Mouse (Mus musculus) WW6 (cell line): ENCODE data around the gene Retnla.
"Not testable (repeated sequence)": the region's sequence is repeated elsewhere in the genome, so short reads cannot be mapped to it uniquely, and the experiment has no call there.

Experiments
- DNase-seq: peaks from one replicate; pipeline ENCODE4 v3.0.0-alpha.2; 2013; ENCODE audit warnings: low read depth, low spot score

Gene Retnla

DNA sequence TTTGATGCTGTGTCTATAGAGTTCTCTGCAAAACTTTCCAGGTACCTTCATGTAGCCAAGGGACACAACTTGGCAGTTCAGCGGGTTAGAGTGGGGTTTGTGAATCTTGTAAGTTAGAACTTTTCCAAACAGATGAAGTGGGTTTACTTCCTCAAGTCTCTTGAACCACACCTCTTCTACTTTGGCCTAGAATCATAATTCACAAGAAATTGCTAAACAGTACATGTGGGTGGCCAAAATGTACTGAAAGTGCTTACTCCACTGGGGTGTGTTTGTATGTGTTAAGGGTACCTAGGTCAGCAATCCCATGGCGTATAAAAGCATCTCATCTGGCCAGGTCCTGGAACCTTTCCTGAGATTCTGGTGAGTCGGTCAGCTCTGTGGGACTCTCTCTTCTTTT, at the start of gene Retnla:
Retnla (plus strand) TSS at position 286 of the 400 bp plus-strand sequence.
- no peak for DNase-seq

DNA sequence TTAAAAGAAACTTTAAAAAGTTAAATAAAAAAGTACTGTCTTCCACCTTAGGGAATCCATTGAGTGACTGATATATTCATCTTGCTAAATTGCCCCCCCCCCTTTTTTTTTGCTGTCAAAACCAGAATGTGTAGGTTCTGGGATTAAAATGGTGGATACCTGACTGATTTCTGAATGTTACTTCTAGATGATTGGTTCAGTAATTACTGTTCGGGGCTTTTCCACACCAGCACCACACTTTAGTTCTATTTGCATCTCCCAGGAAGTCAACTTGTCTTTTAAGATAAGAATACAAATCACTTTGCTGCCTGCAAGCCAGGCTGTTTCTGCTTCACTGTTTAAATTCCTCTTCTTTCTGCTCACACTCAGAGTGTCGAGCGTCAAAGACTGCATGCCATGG, 44.1 kb upstream of the Retnla start:
- DNase-seq: no peak

DNA sequence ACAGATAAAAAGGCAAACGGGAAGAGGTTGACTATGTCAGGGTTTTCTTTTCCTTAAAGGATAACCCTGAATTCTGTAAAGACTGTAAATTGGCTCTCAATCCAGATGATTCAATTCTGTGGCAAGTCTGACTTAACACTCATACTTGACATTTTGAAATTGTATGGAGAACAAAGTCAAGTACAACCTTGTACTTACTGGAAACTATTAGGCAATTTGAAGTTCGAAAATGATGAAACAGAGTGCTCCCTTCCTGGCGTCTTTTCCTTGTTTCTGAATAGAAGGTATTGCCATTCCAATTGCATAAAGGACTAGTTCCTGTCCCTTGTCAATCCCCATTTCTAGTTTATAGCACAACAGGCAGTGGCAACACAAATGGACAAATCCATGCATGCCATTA, 42.9 kb upstream of the Retnla start:
- no peak for DNase-seq

DNA sequence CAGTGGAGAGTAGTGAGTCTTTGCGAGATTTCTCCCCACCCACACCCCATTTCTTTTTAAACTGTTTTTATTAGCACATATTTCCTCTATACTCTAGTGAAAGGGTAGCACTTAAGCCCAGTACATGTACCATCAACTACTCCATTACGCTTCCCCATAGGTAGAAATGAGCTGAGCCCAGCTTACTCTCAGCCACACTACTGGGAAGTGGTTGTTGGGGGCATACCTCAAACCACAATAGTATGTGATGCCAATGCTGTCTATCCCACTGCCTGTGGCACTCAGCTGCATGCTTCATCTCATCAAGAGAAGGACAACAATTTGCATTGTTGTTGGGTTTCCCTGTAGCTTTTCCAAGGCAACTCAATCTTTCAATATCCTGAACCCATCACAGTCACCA, 41.4 kb upstream of the Retnla start:
- DNase-seq: no peak

DNA sequence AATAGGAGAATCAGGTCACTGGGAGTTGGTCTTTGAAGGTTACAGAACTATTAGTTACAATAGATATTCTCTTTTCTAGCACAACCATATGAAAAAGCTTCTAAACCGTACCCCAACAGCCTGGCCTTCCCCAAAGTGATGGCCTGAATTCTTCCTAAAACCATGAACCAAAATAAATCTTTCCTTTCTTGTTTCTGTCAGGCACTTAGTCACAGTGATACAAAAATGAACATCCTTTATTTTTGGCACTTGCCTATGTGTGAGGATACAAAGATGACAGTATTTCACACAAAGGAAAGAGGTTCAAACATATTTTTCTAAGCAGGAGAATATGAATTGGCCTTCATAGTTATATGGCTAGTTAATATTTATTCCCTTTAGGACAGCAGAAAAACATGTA, 36.9 kb upstream of the Retnla start:
- no peak for DNase-seq

DNA sequence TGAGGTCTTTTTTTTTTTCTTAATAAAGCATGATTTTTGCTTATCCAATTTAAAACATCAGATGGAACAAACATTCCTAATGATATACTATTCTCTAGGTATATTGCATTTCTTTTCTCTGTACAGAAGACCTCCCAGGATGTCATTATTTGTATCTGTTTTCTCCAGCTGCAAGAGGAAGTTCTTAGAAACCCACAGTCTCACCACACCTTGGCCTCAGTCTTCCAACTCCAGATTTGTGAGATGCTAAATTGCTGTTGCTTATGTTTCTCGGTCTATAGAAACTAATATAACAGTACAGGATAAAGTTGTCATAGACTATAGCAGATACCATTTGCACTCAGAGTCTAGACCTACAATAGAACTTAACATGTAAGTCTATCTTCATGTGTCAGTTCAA, 35.8 kb upstream of the Retnla start:
- no peak for DNase-seq

DNA sequence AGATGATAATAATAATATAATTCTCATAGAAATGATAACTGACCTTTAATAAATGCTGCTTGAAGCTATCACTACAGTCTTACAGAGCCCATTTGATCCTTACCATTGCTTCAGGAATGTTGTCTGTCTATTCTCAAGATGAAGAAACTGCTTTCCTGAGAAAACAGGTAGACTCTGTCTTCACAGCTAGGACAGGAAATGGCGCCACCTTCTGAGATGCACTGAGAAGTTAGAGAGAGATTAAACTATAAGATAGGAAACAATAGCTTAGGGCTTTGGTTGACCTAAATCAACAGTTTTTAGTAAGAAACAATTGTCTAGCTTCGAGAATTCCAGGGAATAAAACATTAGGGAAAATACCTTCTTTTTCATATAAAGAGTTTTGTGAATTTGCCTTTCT, 33.0 kb upstream of the Retnla start:
- DNase-seq: no peak

DNA sequence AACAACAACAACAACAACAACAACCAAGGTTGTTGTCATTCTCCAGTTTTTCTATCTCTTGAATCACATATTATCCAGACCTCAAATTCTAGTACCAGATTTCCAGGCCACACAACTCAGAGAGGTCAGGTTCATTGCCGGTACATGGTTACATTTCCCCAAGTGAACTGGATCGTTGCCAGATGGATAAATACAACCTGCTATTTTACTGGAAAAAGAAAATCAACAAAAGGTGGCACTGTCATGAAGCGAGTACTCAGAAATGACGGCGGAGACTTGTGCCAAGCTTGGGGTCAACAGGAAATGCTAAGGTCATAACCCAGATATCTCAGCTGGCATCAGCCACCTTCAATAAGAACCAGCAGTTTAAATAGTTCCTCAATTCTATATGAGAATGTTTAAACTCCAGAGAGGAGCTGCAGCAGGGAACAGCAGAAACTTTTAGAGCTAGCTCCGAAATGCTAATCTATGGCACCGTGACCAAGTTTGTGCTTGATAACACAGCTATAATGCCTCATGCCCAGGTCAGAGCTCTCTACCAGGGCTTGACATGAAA, 30.4 kb upstream of the Retnla start:
- no peak for DNase-seq

DNA sequence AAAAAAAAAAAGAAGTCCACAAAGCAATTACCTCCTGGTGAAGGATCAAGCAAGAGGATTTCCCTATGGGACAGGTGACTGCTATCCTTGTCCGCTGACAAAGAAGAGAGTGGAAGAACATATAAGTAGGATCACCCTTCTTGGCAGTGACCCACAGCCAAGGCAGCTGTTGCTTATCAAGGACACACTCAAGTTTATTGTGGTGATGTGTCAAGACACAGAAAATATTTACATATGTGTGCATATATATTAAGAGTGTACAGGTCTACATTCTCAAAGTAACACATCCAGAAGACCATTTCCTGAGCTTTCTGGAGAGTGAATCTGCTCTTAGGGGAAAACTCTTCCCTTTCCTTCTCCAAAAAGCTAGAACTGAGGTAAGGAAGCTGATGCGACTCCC, 25.7 kb upstream of the Retnla start, which contains the start of gene Retnlb:
Retnlb (plus strand) TSS at position 162 of the 400 bp plus-strand sequence.
- no peak for DNase-seq

DNA sequence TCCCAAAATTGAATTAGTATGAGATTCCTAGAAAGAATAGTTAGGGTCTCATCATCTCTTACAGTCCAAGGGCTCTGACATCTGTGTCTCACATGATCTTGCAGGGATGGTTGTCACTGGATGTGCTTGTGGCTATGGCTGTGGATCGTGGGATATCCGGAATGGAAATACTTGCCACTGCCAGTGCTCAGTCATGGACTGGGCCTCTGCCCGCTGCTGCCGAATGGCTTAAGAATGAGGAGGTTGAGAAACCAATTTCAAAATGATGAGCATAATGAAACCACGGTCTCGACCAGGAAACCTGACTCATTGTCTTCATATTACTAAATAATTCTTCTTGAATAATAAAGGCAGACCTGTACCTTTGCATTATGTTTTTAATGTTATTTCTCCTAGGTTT, 23.8 kb upstream of the Retnla start:
- DNase-seq: no peak

DNA sequence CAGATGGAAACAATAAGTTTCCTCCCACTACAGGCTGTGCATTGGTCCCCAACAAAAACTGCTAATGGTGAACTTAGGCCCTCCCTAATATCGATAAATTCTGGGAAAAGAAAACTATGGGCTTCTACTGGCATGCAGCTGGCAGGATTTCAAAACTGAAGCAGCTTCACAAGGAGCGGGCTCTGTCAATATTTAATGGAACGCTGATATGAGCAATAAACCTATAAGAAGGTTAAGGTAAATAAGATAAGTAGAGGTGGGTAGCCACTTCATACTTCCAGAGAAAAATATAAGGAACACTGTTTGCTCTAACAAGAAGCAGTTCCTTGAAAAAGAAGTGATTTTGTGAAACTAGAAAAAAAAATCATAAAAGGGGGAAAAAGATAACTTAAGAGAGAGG, 15.9 kb upstream of the Retnla start:
- DNase-seq: no peak

DNA sequence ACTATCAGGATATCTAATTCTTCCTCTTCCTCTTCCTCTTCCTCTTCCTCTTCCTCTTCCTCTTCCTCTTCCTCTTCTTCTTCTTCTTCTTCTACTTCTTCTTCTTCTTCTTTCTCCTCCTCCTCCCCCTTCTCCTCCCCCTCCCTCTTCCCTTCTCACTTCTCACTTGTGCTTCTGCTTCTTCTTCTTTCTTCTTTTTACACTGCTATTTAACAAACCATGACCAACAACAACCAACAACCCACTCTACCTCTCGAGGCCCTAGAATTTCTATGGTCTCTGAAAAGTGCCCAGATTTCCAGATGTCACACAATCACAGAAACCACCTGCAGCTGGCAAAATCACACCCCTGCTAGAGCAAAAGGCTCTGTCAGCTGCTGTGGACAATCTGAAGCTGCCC, 14.7 kb upstream of the Retnla start:
- DNase-seq: no peak

DNA sequence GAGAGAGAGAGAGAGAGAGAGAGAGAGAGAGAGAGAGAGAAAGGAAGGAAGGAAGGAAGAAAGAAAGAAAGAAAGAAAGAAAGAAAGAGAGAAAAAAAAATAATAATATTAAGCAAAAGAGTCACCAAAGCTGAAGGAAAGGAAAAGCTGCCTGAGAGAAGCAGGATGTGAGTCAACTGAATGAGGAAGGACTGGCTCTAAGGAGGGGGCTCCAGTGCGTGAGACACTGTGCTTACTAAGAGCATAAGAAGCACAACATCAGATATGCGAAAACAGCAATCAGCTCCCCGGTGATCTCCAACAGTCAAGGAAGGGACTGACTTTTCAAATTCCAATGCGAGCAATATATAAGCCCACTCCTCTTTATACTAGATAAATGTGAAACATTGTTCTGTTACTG, 13.3 kb upstream of the Retnla start:
- no peak for DNase-seq

DNA sequence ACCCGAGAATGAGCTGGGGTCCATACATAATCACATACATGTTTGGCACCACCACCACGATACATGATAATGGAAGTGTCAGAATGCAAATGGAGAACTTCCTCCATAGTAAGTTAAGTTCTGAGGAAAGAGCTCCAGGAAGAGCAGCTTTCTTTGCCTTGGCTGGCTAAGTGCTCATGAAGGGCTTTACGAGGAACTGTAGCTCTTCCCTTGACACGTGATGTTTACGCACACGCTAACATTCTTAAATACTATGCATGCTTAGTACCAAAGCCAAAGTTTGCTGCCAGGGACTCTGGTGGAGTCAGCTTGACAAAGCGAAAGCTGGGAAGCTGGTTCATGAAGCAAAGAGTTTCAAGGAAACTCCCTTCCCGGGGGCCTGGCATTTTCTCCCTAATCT, 10.3 kb upstream of the Retnla start:
- no peak for DNase-seq

DNA sequence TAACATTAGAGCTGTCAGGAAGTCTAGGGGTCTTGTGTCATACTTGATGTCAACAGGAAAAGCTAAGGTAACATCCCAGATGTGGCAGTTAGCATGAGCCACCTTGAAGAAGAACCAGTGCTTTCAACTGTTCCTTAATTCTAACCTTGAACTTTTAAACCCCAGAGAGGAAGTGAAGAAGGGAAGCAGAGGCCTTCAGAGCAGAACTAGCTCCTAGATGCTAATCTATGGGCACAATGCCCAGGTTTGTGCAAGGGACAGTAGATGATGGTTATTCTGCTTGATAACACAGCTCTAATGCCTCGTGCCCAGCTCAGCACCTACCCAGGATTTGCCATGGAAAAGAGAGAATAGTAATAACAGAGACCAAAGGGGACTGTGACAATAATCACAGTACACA, 8.7 kb upstream of the Retnla start:
- not testable (repeated sequence) for DNase-seq

DNA sequence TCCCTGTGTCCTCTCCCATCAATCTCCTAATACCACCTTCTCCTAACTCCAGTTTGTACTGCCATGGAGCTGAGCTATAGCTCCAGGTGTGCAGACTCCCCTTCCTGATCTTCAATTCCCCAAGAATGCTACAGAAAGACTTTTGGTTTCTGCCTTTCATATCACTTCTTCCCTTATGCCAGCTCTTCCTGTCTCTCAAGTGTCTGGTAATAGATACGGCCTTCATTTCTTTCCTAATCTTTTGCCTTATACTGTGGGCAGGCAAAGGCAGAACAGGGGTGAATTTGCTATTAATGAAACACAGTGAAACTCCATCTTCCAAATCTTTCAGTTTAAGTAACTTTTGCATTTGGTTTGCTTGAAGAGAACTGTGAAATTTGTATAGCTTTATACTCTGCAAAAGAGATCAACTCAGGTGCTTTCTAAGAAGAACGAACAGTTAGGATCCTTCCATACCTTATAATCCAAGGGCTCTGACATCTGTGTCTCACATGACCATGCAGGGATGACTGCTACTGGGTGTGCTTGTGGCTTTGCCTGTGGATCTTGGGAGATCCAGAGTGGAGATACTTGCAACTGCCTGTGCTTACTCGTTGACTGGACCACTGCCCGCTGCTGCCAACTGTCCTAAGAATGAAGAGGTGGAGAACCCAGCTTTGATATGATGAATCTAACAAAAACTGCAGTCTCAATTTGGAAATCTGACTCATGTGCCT, 1.5 kb downstream of the Retnla start:
- DNase-seq: no peak

DNA sequence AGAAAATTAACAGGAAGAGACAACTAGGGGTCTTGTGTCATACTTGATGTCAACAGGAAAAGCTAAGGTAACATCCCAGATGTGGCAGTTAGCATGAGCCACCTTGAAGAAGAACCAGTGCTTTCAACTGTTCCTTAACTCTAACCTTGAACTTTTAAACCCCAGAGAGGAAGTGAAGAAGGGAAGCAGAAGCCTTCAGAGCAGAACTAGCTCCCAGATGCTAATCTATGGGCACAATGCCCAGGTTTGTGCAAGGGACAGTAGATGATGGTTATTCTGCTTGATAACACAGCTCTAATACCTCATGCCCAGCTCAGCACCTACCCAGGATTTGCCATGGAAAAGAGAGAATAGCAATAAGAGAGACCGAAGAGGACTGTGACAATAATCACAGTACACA, 22.7 kb downstream of the Retnla start:
- not testable (repeated sequence) for DNase-seq

DNA sequence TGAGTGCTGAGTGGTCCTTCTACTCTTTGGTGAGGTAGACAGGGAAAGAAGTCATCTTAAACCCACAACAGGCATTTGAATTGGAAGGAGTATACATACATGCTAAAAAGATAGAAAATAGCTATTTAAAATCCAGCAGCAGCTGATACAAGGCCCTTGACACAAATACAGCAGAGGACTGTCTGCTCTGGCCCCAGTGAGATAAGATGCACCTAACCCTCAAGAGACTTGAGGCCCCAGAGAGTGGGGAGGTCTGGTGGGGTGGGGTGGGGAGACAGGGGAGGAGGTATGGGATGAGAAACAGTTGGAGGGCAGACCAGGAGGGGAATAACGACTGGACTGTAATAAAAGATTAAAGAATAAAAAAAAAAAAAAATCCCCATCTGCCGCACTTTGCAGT, 25.3 kb downstream of the Retnla start:
- no peak for DNase-seq

DNA sequence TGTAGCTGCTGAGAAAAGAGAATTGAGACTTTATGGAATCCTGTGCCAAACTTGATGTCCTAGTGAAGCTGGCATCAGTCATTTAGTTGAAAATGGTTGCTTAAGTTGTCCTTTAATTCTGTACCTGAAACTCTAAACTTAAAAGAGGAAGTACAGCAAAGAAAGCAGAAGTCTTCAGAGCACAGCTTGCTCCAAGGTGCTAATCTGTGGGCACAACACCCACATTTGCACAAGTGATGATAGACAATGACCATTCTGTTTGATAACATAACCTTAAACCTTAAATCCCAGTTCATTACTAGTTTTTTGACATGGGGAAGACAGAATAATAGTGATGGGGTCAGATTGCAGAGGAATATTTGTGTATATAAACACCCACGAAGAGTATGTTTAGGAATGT, 26.3 kb downstream of the Retnla start:
- no peak for DNase-seq

DNA sequence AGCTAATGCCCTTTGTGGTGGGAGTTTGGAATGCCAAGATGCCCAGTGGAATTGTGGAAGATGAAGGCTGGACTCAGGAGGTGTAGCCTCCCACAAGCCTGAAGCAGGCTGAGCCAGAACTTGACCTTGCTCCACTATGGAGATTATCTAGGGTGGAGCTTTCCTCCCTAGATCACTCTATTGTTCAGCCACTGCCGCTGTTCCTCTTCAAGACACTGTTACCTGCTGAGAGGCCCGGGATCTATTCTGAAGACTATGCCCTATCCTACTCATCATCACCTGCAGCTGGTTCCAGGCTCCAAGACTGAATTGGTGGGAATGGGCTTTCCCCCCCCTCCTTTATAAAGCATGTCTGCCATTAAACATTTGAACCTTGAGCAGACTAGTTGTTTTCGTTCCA, 27.3 kb downstream of the Retnla start:
- no peak for DNase-seq

DNA sequence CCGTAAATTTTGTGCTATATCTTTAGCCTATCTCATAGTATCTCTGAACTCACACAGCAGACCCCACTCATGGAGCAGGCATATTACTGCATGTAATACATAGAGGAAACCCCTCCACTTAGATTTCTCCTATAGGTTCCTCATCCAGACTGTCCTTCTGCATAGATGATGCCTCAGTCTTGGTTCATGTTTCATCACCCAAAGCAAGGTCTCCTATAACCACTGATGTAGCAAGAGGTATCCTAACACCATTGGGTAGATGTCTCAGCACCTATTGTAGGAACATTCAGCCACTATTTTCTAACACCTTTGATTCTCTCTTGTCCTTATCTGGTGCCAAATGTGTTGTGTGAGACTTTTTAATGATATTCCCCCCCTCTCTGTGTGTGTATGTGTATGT, 29.4 kb downstream of the Retnla start:
- no peak for DNase-seq

DNA sequence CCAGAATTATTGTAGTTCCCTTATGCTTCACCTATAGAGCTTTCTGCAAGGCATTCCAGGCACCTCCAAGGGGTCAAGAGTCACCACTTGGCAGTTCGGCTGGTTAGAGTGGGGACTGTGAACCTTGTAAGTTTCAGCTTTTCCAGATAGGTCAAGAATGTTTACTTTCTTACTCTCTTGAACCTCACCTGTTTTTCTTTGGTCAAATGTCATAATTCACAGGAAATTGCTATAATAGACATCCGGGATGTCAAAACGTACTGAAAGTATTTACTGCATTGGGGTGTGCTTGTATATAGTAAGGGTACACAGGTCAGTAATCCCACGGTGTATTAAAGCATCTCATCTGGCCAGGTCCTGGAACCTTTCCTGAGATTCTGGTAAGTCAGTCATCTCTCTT, 30.0 kb downstream of the Retnla start, which contains the start of gene Retnlg:
Retnlg (plus strand) TSS at position 301 of the 400 bp plus-strand sequence.
- DNase-seq: no peak

DNA sequence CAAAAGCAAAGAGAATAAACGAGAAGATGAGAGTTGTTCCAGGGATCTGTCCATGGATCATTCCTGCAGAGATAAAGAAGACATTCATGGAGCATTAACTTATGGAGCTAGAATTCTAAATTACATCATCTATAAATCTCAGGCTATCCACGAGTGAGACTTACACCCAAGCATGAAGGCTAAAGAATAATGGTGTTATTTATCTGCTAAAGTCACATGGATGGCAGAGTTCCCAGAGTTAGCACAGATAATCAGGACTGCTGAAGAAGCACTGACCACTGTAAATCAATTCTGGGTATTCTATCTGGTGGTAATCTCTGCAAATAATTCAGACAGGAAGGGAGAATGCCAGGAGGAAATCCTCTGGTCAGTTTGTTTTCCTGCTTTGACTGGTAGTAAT, 48.4 kb downstream of the Retnla start:
- DNase-seq: no peak
